Mouse (Mus musculus): ENCODE measurements around the gene Tns4. TPM values are rescaled to one million over a fixed set of nuclear protein-coding genes. Genes with fewer than 3 reads are reported as not detected.

The Tns4 gene
- total RNA-seq, 2 experiments from 2014 or later = 0.08 to 0.32 TPM

DNA sequence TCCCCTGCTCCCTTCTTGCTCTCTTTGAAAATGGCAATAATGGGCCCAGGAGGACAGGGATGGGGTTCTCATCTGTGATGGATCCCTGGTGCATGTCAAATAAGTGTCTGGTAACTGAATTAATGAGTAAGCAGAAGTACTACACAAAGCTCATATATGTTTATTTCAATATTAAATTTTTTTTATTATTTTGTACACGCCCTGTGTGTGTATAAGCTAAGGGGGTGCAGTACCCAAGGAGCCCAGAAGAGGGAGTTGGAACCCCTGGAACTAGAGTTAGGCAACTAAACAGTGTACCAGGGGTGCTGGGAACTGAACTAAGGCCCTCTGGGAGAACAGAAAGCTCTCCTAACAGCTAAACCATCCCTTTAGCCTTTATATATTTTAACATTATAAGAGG is 29.3 kb upstream of the Tns4 start:
- DNase-seq (ENCODE audit: low spot score in 2 of 2) = no peak

DNA sequence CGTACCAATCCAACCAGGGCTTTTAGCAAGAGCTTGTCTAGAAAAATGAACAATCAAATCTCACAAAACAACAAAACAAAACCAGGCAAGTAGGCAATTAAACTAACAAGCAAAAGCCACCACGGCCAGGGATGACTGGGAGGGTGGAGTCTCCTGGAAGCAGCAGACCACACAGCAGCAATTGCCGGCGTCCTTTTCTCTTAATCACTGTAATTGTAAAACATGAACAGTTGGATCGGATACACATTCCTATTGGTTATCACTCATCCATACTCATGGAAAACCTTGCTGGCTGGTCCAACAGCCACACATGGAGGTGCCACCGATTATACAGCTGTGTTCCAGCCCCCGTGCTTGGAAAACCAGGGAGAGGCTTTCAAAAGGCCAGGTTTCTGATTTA is 28.8 kb upstream of the Tns4 start:
- DNase-seq (ENCODE audit: low spot score in 2 of 2) = no peak

DNA sequence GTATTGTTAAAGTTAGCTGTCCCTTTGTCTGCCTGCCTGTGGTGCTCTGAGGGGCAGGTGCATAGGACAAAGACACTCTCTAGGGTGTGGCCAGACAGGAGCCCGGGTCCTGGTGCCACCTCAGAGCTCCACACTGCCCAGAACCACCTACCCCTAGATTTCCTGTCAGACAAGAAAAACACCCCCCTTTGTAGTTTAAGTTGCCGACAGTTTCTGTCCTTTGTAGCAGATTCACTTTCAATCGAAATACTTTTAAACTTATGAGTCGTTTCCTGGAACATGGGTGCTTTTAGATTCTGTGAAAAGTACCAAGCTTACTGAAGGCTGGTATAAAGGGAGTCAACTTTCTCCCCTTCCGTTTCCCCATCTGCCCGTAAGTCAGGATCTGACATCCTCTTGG is 26.8 kb upstream of the Tns4 start:
- DNase-seq (ENCODE audit: low spot score in 2 of 2) = no peak

DNA sequence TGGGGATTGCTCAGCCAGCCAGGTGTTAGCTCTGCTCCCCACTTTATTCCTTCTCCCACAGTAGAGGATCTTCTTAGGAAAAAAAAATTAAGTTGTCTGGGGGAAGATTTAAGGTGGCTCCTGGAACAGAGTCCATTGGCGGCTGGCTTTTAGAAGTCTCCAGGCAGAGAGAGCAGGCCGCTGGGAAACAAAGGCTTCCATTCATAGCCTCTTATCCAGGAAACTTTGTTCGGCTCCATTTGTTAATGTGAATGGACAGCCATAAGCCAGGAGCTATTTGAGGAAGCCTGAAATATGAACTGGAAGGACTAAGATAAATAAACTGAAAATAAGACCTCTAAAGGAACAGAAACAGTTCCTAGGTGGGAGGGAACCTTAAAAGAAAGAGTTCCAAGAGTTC is 24.0 kb upstream of the Tns4 start:
- DNase-seq (ENCODE audit: low spot score in 2 of 2) = no peak

DNA sequence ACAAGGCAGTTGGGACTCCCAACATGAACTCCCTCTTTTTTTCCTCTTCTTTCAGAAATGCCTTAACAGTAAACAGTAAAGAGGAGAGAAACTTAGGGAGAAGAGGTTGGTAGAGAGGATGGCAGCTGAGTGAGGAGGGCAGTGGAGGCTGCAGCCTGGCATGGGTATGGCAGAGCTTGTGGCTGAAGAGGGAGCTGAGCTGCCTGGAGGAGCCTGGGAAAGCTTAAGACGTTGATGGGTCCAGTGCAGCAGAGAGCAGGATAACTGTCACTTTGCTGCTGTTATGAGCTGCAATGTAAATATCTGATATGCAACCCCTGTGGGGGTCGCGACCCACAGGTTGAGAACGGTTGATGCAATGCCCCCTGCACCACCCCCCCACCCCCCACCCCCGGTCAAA is 23.6 kb upstream of the Tns4 start:
- no peak for DNase-seq (ENCODE audit: low spot score in 2 of 2)

DNA sequence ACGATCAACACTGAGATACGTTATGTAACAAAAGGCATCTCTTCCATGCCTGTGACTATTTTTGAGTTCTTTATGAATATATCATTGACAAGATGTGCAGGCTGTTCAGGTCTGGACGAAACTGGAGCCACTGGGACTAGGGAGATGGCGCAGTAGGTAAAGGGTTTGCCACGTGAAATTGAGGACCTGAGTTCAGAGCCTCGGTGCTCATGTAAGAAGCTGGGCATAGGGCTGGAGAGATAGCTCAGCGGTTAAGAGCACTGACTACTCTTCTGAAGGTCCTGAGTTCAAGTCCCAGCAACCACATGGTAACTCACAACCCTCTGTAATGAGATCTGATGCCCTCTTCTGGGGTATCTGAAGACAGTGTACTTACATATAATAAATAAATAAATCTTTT is 22.5 kb upstream of the Tns4 start:
- DNase-seq (ENCODE audit: low spot score in 2 of 2) = peak in 1 of 2 experiments; percentile 22

DNA sequence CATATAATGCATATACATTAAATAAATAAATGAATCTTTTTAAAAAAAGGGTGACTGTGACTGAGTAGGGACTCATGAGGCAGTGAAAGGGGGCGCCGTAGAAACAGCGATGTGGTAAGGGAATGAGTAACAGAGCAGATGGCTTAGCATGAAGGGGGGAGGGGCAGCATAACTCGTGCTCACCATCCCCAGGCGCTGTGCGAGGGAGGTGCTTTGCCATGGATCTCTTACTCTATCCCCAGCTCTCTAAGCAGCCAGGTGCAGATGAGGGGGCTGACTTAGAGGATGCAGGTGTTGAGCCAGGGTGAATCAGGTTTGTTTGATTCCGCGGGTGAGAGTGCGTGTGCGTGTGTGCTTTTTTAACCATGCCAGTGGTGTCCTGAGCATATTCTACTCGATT is 22.0 kb upstream of the Tns4 start:
- DNase-seq (ENCODE audit: low spot score in 2 of 2) = peak; percentile 64 to 83

DNA sequence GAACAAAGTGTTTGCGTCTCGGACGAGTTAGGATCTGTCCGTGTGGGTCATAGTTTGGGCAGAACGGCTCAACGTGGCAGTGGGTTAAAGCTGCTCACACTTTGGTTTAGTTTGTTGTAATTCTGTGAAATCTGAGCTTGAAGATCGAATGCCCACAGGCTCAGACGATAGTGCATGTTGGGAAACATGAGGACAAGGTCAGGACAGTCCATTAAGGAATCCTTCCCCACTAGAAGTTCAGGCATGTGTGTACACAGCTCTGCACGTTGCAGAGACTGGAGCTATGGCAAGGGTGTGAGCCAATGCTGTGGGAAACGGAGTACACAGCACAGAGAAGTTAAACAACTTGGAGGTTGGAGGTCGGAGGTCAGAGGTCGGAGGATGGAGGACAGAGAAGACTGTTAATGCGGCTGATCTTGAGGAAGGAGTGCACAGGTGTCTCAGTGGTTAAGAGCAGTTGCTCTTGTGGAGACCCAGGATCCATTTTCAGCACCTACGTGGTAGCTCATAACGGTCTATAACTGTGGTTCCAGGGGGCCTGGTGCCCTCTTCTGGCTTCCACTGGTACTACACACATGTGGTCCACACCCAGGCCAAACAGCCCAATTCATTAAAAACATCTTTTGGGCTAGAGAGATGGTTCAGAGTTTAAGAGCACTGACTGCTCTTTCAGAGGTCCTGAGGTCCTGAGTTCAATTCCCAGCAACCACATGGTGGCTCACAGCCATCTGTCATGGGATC is 21.4 kb upstream of the Tns4 start:
- no peak for DNase-seq (ENCODE audit: low spot score in 2 of 2)

DNA sequence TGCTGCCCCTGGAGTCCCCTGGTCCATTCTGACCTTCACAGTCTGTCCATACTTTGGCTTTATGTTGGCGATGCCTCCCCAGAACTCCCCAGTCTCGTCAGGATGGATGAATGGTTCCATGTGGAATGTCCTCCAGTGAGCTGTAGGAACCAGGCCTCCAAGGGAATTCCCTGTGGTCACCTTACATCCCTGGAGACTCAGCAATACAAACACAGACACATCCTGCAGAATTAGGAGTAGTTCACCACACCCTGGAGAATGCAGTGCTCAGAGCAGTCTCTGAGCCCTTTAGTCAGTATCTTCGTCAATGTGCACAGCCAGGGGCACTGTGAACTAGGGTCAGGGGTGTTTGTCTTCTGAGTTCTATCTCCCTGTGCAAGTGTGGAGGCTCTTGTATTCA is 19.2 kb upstream of the Tns4 start:
- no peak for DNase-seq (ENCODE audit: low spot score in 2 of 2)

DNA sequence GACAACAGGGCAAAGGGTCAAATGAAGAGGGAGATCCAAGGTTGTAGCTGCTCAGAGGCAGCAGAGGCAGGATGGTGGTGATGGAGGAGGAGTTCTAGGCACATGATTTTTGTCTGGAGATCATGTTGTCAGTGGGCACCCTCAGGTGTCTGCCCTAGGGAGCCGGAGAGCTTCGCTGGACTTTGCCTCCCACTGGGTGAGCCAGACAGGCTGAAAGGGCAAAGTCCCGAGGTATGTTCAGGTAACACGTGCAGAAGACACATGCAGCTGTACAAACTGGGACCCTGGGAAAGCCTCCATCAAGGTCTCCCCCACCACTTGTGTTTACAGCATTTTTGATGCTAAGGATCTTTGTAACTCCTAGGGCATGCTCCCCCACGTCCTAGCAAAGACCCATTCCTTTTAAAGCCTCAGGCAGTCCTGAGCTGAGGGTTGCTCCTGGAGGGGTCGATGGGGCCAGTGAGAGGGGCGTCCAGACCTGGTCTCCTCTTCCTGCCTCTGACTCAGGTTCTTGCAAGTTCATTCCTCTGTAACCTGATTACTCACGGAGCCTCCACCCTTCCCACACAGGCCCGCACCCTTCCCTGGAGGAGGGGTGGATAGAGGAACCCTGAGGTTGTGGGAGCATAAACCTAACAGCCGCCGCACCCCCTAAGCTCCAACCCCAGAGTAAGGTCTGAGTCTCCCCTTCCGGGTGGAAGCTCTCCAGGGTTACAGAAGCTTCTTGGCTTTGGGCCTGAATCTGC is 17.0 kb upstream of the Tns4 start:
- DNase-seq (ENCODE audit: low spot score in 2 of 2) = no peak

DNA sequence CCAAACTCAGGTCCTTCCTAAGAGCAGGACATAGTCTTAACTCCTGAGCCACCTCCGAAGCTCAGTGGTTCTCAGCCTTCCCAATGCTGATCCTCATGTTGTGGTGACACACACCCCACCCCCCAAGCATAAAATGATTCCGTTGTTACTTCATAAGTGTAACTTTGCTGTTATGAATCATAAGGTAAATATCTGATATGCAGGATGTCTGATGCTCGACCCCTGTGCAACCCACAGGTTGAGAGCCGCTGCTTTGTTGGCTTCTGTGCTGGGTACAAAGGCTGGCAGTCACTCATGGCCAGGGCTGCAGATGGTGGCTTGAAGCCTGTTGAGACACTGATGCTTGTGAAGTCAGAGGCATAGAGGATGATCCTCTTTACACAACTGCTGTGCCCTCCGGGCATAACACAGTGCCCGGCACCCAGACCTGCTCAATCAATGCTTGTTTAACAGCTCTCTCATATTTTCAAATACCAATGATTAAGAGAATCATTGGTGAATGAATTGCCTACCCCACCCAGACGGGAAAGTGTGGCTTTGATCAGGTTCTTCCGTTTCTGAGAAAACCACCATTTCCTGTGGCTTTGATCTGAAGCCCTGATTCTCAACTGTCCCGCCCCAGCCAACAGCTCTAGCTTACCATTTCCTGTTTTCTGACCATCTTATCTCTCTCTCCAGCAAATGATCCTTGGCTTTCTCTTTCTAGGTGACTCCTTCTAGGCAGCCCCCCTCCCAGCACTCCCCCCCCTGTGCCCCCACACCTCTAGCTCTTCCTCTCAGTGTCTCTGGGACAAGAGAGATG is 15.7 kb upstream of the Tns4 start:
- DNase-seq (ENCODE audit: low spot score in 2 of 2) = no peak

DNA sequence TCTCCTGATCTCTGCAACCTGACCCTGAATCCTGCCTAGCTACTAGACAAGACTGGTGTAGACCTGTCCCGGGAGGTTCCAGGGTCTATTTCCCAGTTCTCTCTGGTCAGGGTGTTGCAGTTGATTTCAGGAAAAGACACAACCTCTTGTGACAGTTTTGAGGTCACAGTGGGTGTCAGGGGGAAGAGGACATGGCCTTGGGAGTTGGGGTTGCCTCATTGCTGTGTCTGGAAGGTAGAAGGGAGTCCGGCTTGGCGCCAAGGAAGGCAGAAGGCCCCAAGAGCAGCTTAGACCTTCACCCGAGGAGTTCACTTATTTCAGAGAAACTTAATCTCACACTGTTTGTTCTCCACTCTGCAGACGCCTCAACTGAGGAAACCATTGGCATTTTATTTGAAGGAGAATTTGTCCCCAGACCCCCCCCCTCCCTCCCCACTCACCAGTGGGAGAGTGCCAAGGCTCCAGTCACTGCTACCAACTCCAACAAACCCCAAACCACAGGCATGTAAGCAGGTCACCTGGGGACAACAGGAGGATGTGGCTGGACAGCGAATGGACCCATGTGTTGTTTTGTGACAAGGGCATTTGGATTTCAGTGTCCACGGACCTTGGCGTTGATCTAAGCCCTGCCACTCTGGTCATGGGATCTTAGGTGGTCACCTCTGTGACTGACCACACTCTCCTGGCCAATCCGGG is 13.6 kb upstream of the Tns4 start:
- no peak for DNase-seq (ENCODE audit: low spot score in 2 of 2)

DNA sequence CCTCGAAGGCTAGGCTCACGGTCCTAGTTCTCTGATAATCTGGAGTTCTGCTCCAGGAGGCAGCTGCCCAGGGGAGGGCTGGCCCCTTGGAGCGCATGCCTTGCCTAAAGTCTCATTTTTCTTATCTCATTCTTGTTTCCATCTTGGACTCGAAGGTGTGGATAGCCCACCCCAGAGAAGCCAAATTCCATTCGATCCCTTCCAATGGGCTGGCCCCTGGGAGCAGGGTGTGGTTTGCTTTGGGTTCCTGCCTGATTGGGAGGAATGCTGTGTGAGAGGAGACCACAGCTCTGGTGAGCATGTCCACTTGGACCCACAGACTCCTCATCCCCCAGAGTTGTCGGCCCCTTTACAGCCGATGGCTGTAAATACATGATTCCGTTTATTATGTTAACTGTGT is 12.6 kb upstream of the Tns4 start:
- no peak for DNase-seq (ENCODE audit: low spot score in 2 of 2)

DNA sequence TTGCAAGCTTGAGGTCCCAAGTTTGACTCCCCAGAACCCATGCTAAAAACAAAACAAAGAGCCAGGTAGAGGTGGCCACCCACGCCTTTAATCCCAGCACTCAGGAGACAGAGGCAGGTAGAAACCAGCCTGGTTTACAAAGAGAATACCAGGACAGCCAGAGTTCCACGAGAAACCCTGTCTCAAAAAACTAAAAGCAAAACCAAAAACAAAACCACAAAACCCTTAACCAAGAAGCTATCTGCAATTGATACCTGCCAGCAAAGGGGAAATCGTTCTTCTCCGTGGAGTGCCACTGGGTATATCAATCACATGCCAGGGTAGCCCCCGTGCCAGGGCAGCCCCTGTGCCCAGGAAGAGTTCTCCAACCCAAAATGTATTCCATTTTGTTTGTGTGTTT is 11.1 kb upstream of the Tns4 start:
- no peak for DNase-seq (ENCODE audit: low spot score in 2 of 2)

DNA sequence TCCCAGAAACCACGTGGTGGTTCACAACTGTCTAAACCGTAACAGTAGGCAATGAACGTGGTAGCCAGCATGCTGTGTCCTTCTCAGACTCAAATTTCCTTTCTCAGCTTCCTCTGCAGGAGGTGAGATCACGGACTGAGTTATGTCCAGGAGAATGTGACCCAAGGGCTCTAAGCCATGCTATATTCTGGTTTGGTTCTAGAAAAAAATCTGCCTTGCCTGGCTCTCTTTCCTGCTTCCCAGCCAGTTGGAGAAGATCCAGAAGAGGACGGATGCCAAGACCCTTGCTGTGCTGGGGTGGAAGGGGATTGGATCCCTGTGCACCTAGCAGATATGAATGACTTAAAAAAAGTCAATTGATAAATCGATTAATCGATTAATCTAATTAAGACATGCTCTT is 10.4 kb upstream of the Tns4 start:
- DNase-seq (ENCODE audit: low spot score in 2 of 2) = no peak

DNA sequence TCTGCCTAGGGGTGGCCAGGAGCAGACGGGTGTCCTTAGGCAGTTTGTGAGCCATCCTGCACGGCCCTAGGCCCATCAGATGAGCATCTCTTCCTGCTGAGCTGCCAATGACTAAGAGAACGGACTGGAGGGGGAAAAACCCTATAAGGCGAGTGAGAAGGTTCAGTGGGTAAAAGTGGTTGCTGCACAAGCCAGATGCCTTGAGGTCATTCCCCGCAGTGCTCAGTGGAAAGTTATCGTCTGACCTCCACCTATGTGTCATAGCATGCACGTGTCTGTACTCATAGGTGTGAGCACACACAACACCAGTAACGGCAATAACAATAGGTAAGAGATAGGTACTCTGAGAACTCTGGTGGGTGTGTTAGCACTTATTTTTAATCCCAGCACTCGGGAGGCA is 9.8 kb upstream of the Tns4 start:
- no peak for DNase-seq (ENCODE audit: low spot score in 2 of 2)

DNA sequence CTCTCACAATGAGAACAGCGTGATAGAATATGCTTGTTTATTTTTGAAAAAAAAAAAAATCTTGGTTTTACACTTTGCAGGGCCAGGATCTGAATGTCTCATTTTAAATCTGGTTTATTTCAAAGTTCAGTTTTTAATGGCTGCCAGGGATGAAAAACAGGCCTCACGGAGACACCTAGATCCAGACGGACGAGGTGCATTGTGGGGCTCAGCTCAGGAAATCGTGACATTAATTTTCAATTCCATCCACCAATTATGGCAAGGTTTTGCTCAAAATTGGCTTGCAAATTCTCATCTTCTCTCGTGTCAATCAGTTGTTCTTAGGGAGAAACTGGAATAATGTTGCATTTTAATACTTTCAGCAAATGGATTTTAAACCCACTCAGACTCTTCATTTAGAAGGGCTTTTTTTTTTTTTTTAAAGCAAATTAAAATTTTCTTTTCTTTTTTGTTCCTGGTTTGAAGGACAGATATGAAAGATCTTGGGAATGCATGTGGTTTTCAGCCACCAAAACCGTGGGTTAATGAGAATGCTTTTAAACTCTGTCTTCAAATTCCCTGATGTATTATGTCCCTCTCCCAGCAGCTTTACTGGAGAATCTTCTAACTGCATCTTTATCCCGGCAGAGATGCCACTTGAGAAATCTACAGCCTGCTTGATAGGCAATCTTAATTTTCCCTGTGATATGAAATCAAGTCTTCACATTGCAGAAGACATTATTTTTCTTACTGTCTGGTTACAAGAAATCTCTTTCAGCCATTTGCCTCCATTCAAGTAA is 8.1 kb upstream of the Tns4 start:
- DNase-seq (ENCODE audit: low spot score in 2 of 2) = peak; percentile 23 to 51

DNA sequence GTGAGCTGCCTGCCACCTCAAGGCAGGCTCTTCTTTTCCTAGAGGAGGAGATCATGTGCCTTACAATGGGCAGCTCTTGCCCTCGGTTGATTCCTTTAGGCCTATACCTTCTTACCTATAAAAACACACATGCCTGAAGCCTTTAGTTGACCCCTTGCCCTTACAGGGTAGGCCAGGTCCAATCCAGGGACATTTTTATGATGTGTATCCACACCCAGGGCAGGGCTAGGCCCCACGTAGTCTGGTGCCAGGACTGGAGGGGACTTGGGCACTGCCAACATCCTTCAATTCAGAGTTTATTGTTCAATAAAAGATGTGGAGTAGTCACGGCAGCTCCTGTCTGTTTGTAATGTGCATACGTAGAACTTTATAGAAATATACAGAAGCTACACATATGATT is 7.3 kb upstream of the Tns4 start:
- no peak for DNase-seq (ENCODE audit: low spot score in 2 of 2)

DNA sequence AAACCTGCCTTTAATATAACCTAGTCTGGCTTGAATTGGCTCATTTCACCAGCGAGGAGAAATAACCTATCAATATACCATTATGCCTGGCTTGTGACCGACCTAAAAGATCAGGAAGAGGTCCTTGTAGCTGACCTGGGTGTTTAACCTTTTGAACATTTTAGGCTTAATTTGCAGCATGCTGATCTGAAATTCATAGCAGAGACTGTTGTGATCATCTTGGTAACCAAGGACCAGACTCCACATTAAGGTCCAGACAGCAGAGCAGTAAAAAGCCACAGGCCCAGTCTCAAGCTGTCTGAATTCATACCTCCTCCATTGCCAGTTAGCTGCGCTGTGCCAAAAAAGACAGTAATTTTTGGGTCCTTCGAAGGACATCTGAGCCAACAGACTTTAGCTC is 6.7 kb upstream of the Tns4 start:
- DNase-seq (ENCODE audit: low spot score in 2 of 2) = no peak

DNA sequence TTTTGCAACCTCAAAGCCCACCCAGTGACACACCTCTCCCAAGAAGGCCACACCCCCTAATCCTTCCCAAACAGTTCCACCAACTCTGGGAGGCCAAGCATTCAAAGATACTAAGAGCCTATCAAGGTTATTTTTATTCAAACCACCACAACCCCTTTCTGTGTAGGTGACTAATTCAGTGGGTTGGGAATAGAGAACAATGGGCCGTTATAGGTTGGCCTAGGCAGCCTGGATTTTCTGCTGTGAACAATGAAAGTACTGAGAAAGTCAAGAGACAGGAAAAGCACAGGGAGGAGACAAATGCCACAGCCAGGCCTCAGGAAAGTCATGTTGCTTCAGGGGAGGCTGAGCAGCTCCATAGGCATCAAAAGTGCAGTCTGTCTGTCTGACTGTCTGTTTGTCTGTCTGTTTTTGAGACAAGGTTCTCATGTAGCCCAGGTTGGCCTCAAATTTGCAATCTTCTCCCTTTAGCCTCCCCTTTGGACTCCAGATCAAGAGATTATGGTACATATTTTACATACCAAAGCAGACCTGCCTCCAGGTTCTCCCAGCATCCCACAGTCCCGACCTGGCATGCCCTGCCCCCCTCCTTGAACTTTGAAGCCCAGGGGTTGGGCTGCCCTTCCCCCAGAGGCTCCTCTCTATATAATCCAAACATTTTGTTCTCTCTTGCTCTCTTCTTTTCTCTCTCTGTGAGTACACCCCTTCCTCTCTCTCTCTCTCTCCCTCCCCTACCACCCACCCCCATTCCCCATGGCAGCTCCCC is 6.0 kb upstream of the Tns4 start:
- DNase-seq (ENCODE audit: low spot score in 2 of 2) = no peak
